Mouse (Mus musculus) Patski (cell line): ENCODE data around the gene Wipf1. TPM values are rescaled to one million over a fixed set of nuclear protein-coding genes. Genes with fewer than 3 reads are reported as not detected.

Experiments
- ATAC-seq: fragments of 100-300 bp; one replicate; pipeline ENCODE4 v1.8.0; 2021
- CTCF ChIA-PET: fragments of 350-600 bp; sonication (Branson Sonifier 250); formaldehyde crosslinking; loops from one replicate; lab custom pipeline; 2022; ENCODE audit warnings: inconsistent platforms; lab: Charles Lee
- POLR2A ChIA-PET: fragments of 350-600 bp; sonication (Branson Sonifier 250); formaldehyde crosslinking; loops from one replicate; lab custom pipeline; 2022; ENCODE audit warnings: antibody characterized with exemption, inconsistent platforms; lab: Charles Lee
- DNase-seq: peaks from one replicate; pipeline ENCODE4 v3.0.0-alpha.2; 2011; ENCODE audit warnings: low read depth, low spot score
- H3K27me3 ChIP-seq: fragments of 371-371 bp; one replicate; pipeline ENCODE4 v1.5.1; 2021
- CTCF ChIP-seq: fragments of 100-300 bp; IDR thresholded peaks from one replicate; pipeline ENCODE4 v1.5.1; 2021
- in situ Hi-C: fragments of 300-500 bp; cut with MboI; formaldehyde crosslinking; loops from 3 replicates; pipeline ENCODE4 v1.11.1; 2018; ENCODE audit warnings: low pct_unique_long_range_greater_than_20kb, mixed read lengths
- polyA plus RNA-seq: library from polyadenylated mRNA; unstranded; gene quantifications from one replicate; pipeline ENCODE4 v1.2.3, GENCODE M21; 2021

The Wipf1 gene
- polyA plus RNA-seq, 1 experiment from 2014 or later: 20.2 TPM

- no peaks in the 10 kb centered on the region for H3K27me3 ChIP-seq
- ATAC-seq (no peak), DNase-seq (no peak)
- in situ Hi-C loops: no loop called here
- no peak for TF ChIP-seq CTCF
- POLR2A ChIA-PET: no interaction called here
- CTCF ChIA-PET: no interaction called here
Measured at GRCm38 (mm10) chr2:73460168-73460567, 69.4 kb downstream of the Wipf1 start.

GRCm38 (mm10) chr2:73459607-73460153, 69.9 kb downstream of the Wipf1 start:
- H3K27me3 ChIP-seq: no peaks in the 10 kb centered on the region
- no peak for TF ChIP-seq CTCF
- DNase-seq (no peak), ATAC-seq (no peak)
- in situ Hi-C loops: no loop called here
- ChIA-PET CTCF (no interaction called here), POLR2A (no interaction called here)

- POLR2A ChIA-PET: no interaction called here
- TF ChIP-seq CTCF: no peak
- no peaks in the 10 kb centered on the region for H3K27me3 ChIP-seq
- CTCF ChIA-PET: interaction anchor here (1.5 kb wide), 1 partner anchor 15 kb away, joined by 6 read pairs; no protein-coding TSS in a partner anchor
- ATAC-seq: no peak
- no peak for DNase-seq
- in situ Hi-C loops: no loop called here
Measured at GRCm38 (mm10) chr2:73456886-73457285, 72.6 kb downstream of the Wipf1 start.

GRCm38 (mm10) chr2:73456154-73456553, 73.4 kb downstream of the Wipf1 start:
- ChIA-PET CTCF (interaction anchor here (1.5 kb wide), 1 partner anchor 14 kb away, joined by 6 read pairs; no protein-coding TSS in a partner anchor), POLR2A (no interaction called here)
- ATAC-seq (no peak), DNase-seq (no peak)
- in situ Hi-C loops: no loop called here
- H3K27me3 ChIP-seq: no peaks in the 10 kb centered on the region
- no peak for TF ChIP-seq CTCF

DNA sequence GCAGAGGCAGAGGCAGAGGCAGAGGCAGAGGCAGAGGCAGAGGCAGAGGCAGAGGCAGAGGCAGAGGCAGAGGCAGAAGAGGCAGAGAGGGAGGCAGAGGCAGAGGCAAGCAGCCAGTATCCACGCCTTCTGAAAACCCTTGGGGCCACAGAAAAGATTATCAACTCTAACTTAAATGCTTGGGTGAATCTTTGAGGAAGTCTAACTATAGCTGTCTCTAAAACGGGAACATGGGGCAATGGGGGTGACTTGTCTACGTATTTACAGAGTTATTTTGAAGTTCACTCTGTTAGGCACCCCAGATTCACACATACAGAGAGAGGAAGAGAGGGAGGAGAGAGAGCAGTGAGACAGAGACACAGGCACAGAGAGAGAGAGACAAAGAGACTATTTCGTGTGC, 74.0 kb downstream of the Wipf1 start:
- in situ Hi-C loops: no loop called here
- ATAC-seq (no peak), DNase-seq (no peak)
- TF ChIP-seq CTCF: no peak
- POLR2A ChIA-PET: no interaction called here
- CTCF ChIA-PET: interaction anchor here (1.5 kb wide), 1 partner anchor 14 kb away, joined by 6 read pairs; no protein-coding TSS in a partner anchor
- H3K27me3 ChIP-seq: no peaks in the 10 kb centered on the region

- no peak for TF ChIP-seq CTCF
- POLR2A ChIA-PET: no interaction called here
- in situ Hi-C loops: no loop called here
- no peak for ATAC-seq
- CTCF ChIA-PET: interaction anchor here (1.4 kb wide), 1 partner anchor 10 kb away, joined by 3 read pairs; no protein-coding TSS in a partner anchor
- no peak for DNase-seq
- no peaks in the 10 kb centered on the region for H3K27me3 ChIP-seq
Measured at GRCm38 (mm10) chr2:73454682-73455081, 74.9 kb downstream of the Wipf1 start.

DNA sequence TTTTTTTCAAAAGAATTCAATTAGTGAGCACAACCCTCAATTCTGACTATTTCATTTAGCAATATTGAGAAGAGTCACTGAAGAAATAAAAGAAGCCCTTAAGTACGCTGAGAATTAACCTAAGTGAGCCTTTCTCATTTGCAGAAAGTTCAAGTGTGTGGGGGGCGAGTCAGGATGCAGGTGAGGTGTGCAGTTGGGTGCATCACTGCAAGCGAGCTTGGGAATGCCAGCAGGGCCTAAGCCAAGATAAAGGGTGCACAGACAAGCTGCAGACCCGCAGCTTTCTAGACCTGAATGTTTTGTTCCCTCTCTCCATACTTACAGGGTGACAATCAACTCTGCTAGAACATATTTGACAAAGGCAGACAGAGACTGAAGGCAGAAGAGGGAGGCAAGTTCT, 75.3 kb downstream of the Wipf1 start:
- POLR2A ChIA-PET: no interaction called here
- no peaks in the 10 kb centered on the region for H3K27me3 ChIP-seq
- TF ChIP-seq CTCF: no peak
- in situ Hi-C loops: no loop called here
- DNase-seq (no peak), ATAC-seq (no peak)
- CTCF ChIA-PET: interaction anchor here (1.4 kb wide), 1 partner anchor 10 kb away, joined by 3 read pairs; no protein-coding TSS in a partner anchor

DNA sequence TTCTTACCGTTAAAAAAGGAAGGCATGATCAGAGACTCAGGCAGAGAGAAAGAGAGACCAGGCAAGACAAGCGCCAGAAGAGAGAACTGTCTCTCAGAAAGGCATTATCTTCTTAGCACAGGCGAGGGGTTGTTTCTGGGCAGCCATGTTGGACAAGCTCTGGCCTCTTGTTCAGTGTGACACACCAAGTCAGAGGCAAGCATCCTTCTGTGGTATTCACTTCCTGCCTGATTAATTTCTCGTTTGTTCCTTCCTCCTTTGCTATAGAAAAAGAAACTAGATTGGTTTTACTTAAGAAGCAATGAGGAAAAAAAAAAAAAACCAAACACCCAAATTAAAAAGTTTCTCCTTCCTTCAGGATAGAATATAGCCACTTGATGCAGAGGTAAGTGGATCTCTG, 75.8 kb downstream of the Wipf1 start:
- POLR2A ChIA-PET: no interaction called here
- in situ Hi-C loops: no loop called here
- DNase-seq (no peak), ATAC-seq (no peak)
- H3K27me3 ChIP-seq: no peaks in the 10 kb centered on the region
- TF ChIP-seq CTCF: no peak
- CTCF ChIA-PET: interaction anchor here (1.4 kb wide), 1 partner anchor 9 kb away, joined by 3 read pairs; no protein-coding TSS in a partner anchor

DNA sequence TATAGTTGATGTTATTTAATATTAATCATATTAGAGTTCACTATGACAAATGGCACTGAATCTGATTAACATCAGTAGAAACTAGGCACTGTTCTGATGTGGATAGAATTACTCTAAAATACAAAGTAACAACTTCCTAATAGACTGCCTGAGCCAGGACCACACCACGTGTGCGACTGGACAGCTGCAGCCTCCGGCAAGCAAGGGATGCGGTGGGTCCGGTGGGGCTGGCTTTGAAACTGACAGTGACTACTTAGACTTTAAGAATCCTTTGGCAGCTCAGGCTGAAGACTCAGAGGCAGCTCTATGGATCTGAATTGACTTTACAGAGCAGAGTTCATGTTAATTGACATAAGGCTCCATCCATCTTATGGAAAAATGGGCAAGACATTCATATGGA, 76.4 kb downstream of the Wipf1 start:
- no peak for TF ChIP-seq CTCF
- POLR2A ChIA-PET: interaction anchor here (1.6 kb wide), 1 partner anchor 24 kb away, joined by 3 read pairs; no protein-coding TSS in a partner anchor
- ATAC-seq (no peak), DNase-seq (no peak)
- in situ Hi-C loops: no loop called here
- CTCF ChIA-PET: interaction anchor here (1.0 kb wide), 1 partner anchor 10 kb away, joined by 5 read pairs; no protein-coding TSS in a partner anchor
- no peaks in the 10 kb centered on the region for H3K27me3 ChIP-seq

- in situ Hi-C loops: no loop called here
- DNase-seq (no peak), ATAC-seq (no peak)
- POLR2A ChIA-PET: interaction anchor here (1.6 kb wide), 1 partner anchor 23 kb away, joined by 3 read pairs; no protein-coding TSS in a partner anchor
- H3K27me3 ChIP-seq: no peaks in the 10 kb centered on the region
- no peak for TF ChIP-seq CTCF
- CTCF ChIA-PET: interaction anchor here (1.0 to 1.4 kb wide), 2 partner anchors 9 to 10 kb away, joined by 3 to 5 read pairs; no protein-coding TSS in a partner anchor
Measured at GRCm38 (mm10) chr2:73452556-73452955, 77.0 kb downstream of the Wipf1 start.

GRCm38 (mm10) chr2:73451541-73451940, 78.0 kb downstream of the Wipf1 start:
- no peak for ATAC-seq
- no peak for TF ChIP-seq CTCF
- DNase-seq: no peak
- no peaks in the 10 kb centered on the region for H3K27me3 ChIP-seq
- POLR2A ChIA-PET: interaction anchor here (1.6 kb wide), 1 partner anchor 22 kb away, joined by 3 read pairs; no protein-coding TSS in a partner anchor
- in situ Hi-C loops: no loop called here
- CTCF ChIA-PET: interaction anchor here (1.4 kb wide), 1 partner anchor 11 kb away, joined by 3 read pairs; no protein-coding TSS in a partner anchor
